Mouse (Mus musculus) MEL (cell line): ENCODE measurements at regions not wholly inside any gene's neighbourhood (a gene's known extent, or its start where the extent isn't known, plus 50 kb on each side); places are given as distances from the start of the nearest gene placed in this dataset.

ENCODE experiments used
- BHLHE40 ChIP-seq: IDR thresholded peaks from 2 replicates; pipeline ENCODE4 v1.6.1; 2012; ENCODE audit warnings: low read depth, mild to moderate bottlenecking, inconsistent platforms, low read length, improper control_type of control experiment, borderline replicate concordance
- CHD1 ChIP-seq: IDR thresholded peaks from 2 replicates; pipeline ENCODE4 v1.6.1; 2012; ENCODE audit warnings: low read depth, mild to moderate bottlenecking, inconsistent platforms, low read length, improper control_type of control experiment
- CTCF ChIP-seq, 3 experiments: IDR thresholded peaks in 2 of 3; conservative IDR thresholded peaks in 1 of 3; 2 replicates each; pipeline ENCODE4 v1.5.1; 2011 to 2012; ENCODE audit warnings: low read length in 3 of 3, low read depth in 2 of 3, mild to moderate bottlenecking in 2 of 3, improper control_type of control experiment in 1 of 3, inconsistent platforms in 1 of 3, mixed read lengths in 1 of 3, moderate library complexity in 1 of 3; ENCODE audit not compliant: control insufficient read depth in 1 of 3, insufficient read depth in 1 of 3, poor library complexity in 1 of 3, severe bottlenecking in 1 of 3
- E2F4 ChIP-seq: IDR thresholded peaks from 2 replicates; pipeline ENCODE4 v1.6.1; 2011; ENCODE audit warnings: low read depth, low read length, improper control_type of control experiment, borderline replicate concordance
- GATA1 ChIP-seq: IDR thresholded peaks from 2 replicates; pipeline ENCODE4 v1.6.1; 2011; ENCODE audit warnings: low read depth, low read length, improper control_type of control experiment
- MAX ChIP-seq: IDR thresholded peaks from 2 replicates; pipeline ENCODE4 v1.6.1; 2011; ENCODE audit warnings: low read length, improper control_type of control experiment
- MAZ ChIP-seq: IDR thresholded peaks from 2 replicates; pipeline ENCODE4 v1.6.1; 2012; ENCODE audit warnings: low read depth, mild to moderate bottlenecking, inconsistent platforms, low read length, improper control_type of control experiment
- MXI1 ChIP-seq: IDR thresholded peaks from 2 replicates; pipeline ENCODE4 v1.6.1; 2011; ENCODE audit warnings: mild to moderate bottlenecking, low read depth, low read length, improper control_type of control experiment
- NRF1 ChIP-seq: IDR thresholded peaks from 2 replicates; pipeline ENCODE4 v1.6.1; 2014; ENCODE audit warnings: low read depth, mild to moderate bottlenecking, inconsistent platforms, low read length, improper control_type of control experiment, moderate library complexity; ENCODE audit not compliant: poor library complexity, insufficient read depth, severe bottlenecking
- POLR2A ChIP-seq, 2 experiments: IDR thresholded peaks; 2 replicates each; pipeline ENCODE4 v1.6.1; 2011 to 2012; ENCODE audit warnings: low read length in 2 of 2, mild to moderate bottlenecking in 2 of 2, control low read depth in 1 of 2, improper control_type of control experiment in 1 of 2, low read depth in 1 of 2, moderate library complexity in 1 of 2; ENCODE audit not compliant: control insufficient read depth in 1 of 2, insufficient read depth in 1 of 2, poor library complexity in 1 of 2
- RCOR1 ChIP-seq: IDR thresholded peaks from 2 replicates; pipeline ENCODE4 v1.6.1; 2012; ENCODE audit warnings: low read depth, mild to moderate bottlenecking, inconsistent platforms, low read length, improper control_type of control experiment
- SMC3 ChIP-seq: IDR thresholded peaks from 2 replicates; pipeline ENCODE4 v1.6.1; 2011; ENCODE audit warnings: low read depth, low read length, improper control_type of control experiment

DNA sequence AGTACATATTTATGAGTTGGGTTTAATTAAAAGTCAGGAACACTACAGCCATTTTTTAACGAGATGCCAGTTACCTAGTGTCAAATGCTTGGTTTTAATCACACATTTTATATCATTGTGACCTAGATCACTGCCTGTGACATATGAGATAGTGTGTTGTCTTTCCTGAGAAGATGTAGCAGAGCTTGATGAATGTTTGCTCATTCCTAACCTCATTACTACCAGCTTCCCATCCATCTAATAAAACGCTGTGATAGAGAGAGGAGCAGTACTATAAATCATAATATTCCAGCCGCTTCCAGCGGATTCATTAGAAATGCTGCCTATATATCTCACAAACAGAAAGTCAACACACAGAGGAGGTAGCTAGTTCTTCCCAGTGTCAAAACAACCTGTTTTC, 163.6 kb downstream of the Aldoart1 start:
- TF ChIP-seq CTCF (IDR thresholded peaks at IDR 0.05 in 2 of 3, conservative IDR thresholded peaks at IDR 0.05 in 1 of 3; ENCODE audit: control insufficient read depth in 1 of 3, insufficient read depth in 1 of 3, low read depth in 2 of 3, low read length in 3 of 3, poor library complexity in 1 of 3, severe bottlenecking in 1 of 3) (no peak), SMC3 (no peak), E2F4 (no peak), MXI1 (no peak), NRF1 (no peak), MAX (no peak), MAZ (no peak), GATA1 (no peak), POLR2A (IDR thresholded peaks at IDR 0.05; ENCODE audit: control insufficient read depth in 1 of 2, insufficient read depth in 1 of 2, low read depth in 1 of 2, low read length in 2 of 2, poor library complexity in 1 of 2) (no peak), RCOR1 (no peak), BHLHE40 (no peak), CHD1 (no peak)
